Mouse (Mus musculus): ENCODE results near the gene Anapc15-ps.

DNA sequence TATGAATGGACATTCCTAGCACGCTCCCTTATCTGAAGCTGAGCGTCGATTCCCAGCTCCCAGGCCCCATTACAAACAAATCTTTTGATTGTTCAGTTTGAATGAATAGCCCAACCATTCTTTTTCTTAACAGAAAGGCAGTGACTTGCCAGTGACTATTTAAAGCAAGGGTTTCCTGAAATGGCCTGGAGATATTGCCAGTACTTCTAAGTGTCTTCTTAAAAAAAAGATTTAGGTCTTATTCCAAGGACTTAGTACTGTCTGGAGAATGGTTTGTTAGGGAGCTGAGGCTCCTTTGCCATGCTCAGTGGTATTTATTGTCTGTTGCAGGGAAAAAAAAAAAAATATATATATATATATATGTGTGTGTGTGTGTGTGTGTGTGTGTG, 23.0 kb upstream of the Anapc15-ps start:
- no peak for TF ChIP-seq E2F4 (IDR thresholded peaks at IDR 0.05; ENCODE audit: insufficient read depth)
- no peak for TF ChIP-seq POLR2A (IDR thresholded peaks at IDR 0.05; ENCODE audit: insufficient read length, low read depth)
- no peak for TF ChIP-seq MYOG (IDR thresholded peaks at IDR 0.05; ENCODE audit: control insufficient read depth in 1 of 3, insufficient read depth in 1 of 3, insufficient read length in 2 of 3, low read depth in 2 of 3)
- TF ChIP-seq USF1 (IDR thresholded peaks at IDR 0.05; ENCODE audit: low read depth) = no peak

Data from myocyte (in vitro differentiated cells).